Mouse (Mus musculus): ENCODE results near the gene Wfdc11.
"Not testable (repeated sequence)": the region's sequence is repeated elsewhere in the genome, so short reads cannot be mapped to it uniquely, and the experiment has no call there.

Wfdc11 gene

DNA sequence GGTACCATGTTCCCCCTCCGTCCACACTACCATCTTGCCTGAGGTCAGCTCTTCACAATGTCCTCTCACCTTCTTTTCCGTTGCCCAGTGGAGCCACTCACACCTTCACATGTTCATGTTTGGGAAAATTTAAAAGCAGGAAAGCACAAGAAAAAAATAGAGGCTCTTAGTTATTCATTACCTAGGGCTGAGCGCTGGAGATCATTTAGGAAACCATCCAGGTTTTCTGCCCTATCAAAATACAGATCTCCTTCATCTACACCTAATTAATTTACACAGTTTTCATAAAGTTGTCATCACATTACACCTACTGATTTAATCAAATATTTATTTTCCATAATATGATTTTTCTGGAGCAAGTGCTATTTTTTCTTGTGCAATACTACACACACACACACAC, 35.2 kb downstream of the Wfdc11 start, which contains the start of gene Wfdc16:
TSS of gene Wfdc16 (minus strand) at position 101 of the 400 bp plus-strand sequence.
- DNase-seq (ENCODE audit: low spot score): no peak

DNA sequence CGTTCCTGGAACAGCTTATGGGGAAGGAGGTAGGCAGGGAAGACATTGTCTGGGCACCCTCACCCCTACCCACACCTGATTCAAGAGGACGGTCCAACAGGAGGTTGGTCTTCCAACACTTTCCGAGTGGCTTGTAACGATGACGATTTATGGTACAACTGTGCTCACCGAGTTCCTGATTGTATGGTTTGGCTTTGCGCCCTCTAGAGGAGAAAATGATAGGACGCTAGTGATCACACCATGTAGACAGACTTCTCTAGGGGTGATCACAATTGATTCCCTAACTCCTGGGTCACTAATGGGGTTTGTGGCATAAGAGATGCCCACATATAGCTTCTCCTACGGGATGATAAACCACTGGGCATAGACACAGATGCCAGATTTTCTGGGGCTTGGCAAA, 38.6 kb downstream of the Wfdc11 start:
- no peak for DNase-seq (ENCODE audit: low spot score)

DNA sequence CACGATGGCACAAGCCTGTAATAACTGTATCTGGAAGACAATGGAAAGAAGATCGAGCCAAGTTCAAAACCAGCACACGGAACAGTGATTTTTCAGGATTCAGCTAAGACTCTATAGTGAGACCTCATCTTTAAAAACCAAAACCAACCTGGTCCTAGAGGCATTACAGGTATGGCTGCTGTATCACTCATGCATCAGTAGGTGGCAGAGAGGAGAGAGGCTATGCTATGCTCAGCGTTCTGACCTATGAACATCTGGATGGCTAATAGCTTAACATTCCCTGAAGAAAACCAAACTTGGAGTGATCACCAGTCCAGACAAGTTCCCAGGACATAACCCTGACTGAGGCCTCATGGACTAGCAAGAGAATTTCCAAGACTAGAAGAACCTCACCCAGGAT, 52.1 kb downstream of the Wfdc11 start:
- DNase-seq (ENCODE audit: low spot score): no peak

DNA sequence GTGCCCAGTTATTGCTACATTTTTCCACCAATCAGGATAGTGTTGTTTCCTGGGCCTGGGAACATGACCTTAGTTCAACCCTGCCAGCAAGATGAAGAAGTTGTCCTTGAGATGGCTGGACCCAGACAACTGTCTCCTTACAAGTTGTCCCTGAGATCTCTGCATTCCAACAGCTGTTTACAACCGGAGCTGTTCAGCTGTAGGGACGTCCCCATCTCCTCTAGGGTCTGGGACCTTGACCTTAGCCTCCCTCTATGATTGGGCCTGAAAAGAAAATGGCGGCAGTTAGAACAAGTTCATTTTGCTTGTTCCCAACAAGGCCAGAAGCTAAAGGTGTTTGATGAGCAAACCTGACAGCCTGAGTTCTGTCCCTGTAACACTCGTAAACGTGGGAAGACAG, 54.8 kb downstream of the Wfdc11 start:
- no peak for DNase-seq (ENCODE audit: low spot score)

DNA sequence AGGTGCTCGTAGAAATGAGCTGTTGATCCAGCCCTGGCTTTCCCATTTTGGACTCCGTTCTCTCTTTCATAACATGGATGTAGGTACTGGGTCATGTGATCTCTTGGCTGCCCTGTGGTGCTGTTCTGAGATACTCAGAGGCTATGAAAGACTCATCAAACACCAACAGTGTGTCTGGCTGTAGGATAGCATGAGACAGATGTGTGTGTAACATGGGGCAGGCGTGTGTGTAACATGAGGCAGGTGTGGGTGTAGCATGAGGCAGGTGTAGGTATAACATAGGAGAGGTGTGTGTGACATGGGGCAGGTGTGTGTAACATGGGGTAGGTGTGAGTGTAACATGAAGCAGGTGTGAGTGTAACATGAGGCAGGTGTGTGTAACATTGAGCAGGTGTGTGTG, 58.5 kb downstream of the Wfdc11 start:
- DNase-seq (ENCODE audit: low spot score): no peak

DNA sequence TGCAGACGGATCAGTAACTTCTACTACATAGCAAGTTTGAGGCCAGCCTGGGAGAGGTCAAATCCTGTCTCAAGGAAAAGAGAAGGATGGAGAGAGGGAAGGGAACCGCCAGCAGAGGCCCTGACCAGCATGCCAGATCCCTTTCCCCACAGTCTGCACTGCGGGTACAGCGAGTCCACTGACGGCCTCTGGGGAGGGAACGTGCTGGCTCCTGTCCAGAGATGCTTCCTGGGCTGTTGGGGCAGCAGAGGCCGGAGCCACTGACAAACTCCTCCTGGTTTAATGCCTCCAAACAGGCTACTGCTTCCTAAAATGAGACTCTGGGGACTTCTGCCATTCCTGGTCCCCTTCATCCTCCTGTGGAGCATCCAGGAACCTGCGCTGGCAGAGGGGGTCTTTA, 60.4 kb downstream of the Wfdc11 start, which contains the start of the genes Wfdc6b and Wfdc8:
TSS of gene Wfdc6b (plus strand) at position 52 of the 400 bp plus-strand sequence.
TSS of gene Wfdc8 (minus strand) at position 156 of the 400 bp plus-strand sequence.
- DNase-seq (ENCODE audit: low spot score): not testable (repeated sequence)
